Mouse (Mus musculus) lung, embryonic 15.5 days (tissue): Measurements from ENCODE around the gene Slc22a1. TPM values are rescaled to one million over a fixed set of nuclear protein-coding genes. Genes with fewer than 3 reads are reported as not detected.
A peak's percentile ranks its signal among the peaks of the same experiment; 100 is the strongest.

Experiments used
- ATAC-seq: fragments of 200-750 bp; cut with Nextera tagmentation; 2 replicates; pipeline ENCODE4 v1.8.0; 2017; ENCODE audit warnings: moderate number of reproducible peaks, borderline replicate concordance; ENCODE audit not compliant: low FRiP score, low TSS enrichment; ENCODE audit errors: extremely low read depth
- H3K27ac ChIP-seq: fragments of 300-500 bp; sonication (generic); 2 replicates; pipeline ENCODE4 v1.5.1; 2015; ENCODE audit warnings: moderate library complexity, mild to moderate bottlenecking, inconsistent platforms
- H3K27me3 ChIP-seq: fragments of 300-500 bp; sonication (generic); 2 replicates; pipeline ENCODE4 v1.6.1; 2015; ENCODE audit warnings: inconsistent platforms
- H3K36me3 ChIP-seq: fragments of 300-500 bp; sonication (generic); 2 replicates; pipeline ENCODE4 v1.6.1; 2015; ENCODE audit warnings: inconsistent platforms
- H3K4me1 ChIP-seq: fragments of 300-500 bp; sonication (generic); 2 replicates; pipeline ENCODE4 v1.6.1; 2015; ENCODE audit warnings: inconsistent platforms
- H3K4me2 ChIP-seq: fragments of 300-500 bp; sonication (generic); 2 replicates; pipeline ENCODE4 v1.6.1; 2015; ENCODE audit warnings: inconsistent platforms, mild to moderate bottlenecking, moderate library complexity
- H3K4me3 ChIP-seq: fragments of 300-500 bp; sonication (generic); 2 replicates; pipeline ENCODE4 v1.5.1; 2015; ENCODE audit warnings: mild to moderate bottlenecking, inconsistent platforms
- H3K9ac ChIP-seq: fragments of 300-500 bp; sonication (generic); 2 replicates; pipeline ENCODE4 v1.6.1; 2015; ENCODE audit warnings: inconsistent platforms
- H3K9me3 ChIP-seq: fragments of 300-500 bp; sonication (generic); 2 replicates; pipeline ENCODE4 v1.6.1; 2016; ENCODE audit warnings: inconsistent platforms
- WGBS: fragments of 180-500 bp; shearing (Covaris S2); methylation state at CpG from one replicate; pipeline ENCODE4 v1.1.7; 2015; 5-methylcytosine and 5-hydroxymethylcytosine counted together
- polyA plus RNA-seq: library from polyadenylated mRNA; unstranded; fragments of >200 nt; fragmentation: Nextera tagmentation; extraction: Ambion mirVana; gene quantifications from 2 replicates; pipeline ENCODE4 v1.2.1, GENCODE M21; 2015

Slc22a1 gene
- polyA plus RNA-seq, 1 experiment from 2014 or later = 11.1 TPM

DNA sequence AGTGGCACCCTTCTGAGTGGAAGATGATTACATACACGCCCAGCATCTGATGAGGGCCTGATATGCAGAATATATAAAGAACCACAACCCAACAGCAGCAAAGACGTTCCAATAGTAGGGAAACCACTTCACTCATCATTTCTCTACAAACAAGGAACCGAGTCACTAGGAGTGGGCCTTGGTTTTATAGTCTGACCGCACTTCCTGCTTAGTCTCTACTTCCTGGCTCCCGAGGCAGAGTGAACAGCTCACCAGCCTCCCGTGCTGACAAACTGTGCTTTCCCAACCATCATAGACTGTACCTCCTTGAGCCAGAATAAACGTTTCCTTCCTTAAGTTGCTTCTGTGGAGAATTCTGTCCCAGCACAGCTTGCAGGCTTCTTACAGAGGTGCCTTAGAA, 19.8 kb downstream of the Slc22a1 start:
- Histone ChIP-seq H3K27ac (no peak overlapping the region), H3K4me2 (no peak overlapping the region), H3K4me3 (no peak overlapping the region), H3K36me3 (no peaks in the 10 kb centered on the region), H3K9me3 (no peaks in the 10 kb centered on the region), H3K27me3 (no peaks in the 10 kb centered on the region), H3K4me1 (0 out of 2 replicates have a peak, but pooled peaks cover 2% of the 10 kb centered on the region), H3K9ac (no peak overlapping the region)
- ATAC-seq = no peak
- WGBS = 60% methylated on average over 7 of the region's 7 CpGs

DNA sequence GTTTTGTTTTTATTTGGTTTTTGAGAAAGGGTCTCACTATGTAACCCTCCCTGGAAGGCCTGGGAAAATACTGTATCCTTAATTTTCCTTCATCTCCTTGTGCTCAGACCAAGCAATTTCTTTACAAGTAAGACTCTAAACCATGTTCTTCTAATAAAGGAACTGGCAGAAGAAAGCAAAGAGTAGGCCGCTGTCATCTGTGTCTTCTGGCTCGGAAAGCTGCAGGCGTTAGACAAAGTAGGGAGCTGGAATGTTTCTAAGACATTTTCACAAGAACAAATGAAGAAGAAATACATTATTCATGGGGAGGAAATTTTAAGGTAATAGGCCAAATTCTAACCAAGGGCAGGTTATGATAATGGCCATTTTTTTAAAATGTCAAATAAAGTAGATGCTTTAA, 21.6 kb downstream of the Slc22a1 start:
- no peak overlapping the region for H3K4me3 ChIP-seq
- no peaks in the 10 kb centered on the region for H3K9me3 ChIP-seq
- H3K4me1 ChIP-seq = no peaks in the 10 kb centered on the region
- ATAC-seq = no peak
- no peak overlapping the region for H3K4me2 ChIP-seq
- no peak overlapping the region for H3K9ac ChIP-seq
- H3K27ac ChIP-seq = no peak overlapping the region
- 85% methylated on average over 3 of the region's 3 CpGs for WGBS
- no peaks in the 10 kb centered on the region for H3K36me3 ChIP-seq
- no peaks in the 10 kb centered on the region for H3K27me3 ChIP-seq

DNA sequence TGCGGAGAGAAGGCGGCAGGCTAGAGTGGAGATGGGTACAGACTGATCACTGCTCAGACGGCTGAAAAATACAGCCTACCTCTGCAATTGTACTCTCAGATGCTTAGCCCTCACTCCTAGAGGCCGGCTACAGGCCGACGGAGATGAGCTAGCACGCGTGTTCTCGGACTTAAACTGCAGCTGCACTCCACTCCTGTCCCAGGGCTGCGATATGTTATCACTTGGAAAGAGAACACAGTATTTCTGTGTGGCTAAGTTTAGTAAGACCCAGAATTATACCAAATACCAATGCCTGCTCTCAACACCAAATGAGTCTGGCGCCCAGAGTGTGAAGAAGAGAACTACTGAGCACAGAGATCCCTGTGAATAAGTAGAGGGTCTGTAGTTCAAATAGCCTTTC, 23.0 kb downstream of the Slc22a1 start:
- Histone ChIP-seq H3K9me3 (no peaks in the 10 kb centered on the region), H3K36me3 (no peaks in the 10 kb centered on the region), H3K4me3 (no peak overlapping the region), H3K27me3 (no peaks in the 10 kb centered on the region), H3K27ac (no peak overlapping the region), H3K4me1 (no peaks in the 10 kb centered on the region), H3K9ac (no peak overlapping the region), H3K4me2 (no peak overlapping the region)
- ATAC-seq = no peak
- WGBS = 84% methylated on average over 11 of the region's 11 CpGs

DNA sequence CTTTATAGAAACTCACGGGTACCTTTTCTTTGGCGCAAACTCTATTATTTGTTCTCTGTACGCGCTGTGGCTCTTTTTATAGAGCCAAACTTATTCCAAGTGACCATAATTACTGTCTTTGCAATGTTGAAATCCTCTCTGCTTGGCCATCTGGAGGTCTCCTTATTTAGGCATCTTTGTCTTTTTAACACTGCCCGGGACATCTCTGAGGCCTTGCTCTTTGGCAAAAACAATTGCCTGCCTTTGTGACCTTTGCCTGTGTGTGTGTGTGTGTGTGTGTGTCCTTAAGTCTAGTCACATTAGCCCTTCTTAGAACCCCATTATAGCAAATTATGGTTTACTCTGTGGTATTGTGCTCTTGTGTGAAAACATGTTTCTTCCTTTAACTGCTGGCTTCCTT, 30.2 kb downstream of the Slc22a1 start:
- Histone ChIP-seq H3K4me1 (no peaks in the 10 kb centered on the region), H3K9me3 (no peaks in the 10 kb centered on the region), H3K27ac (peak overlapping the region; percentile 35; the same call in 1 of the 2 replicates), H3K4me3 (no peak overlapping the region), H3K27me3 (no peaks in the 10 kb centered on the region), H3K36me3 (no peaks in the 10 kb centered on the region), H3K9ac (no peak overlapping the region), H3K4me2 (no peak overlapping the region)
- ATAC-seq = peak; percentile 47; the same call in 1 of the 2 replicates
- WGBS = 72% methylated on average over 5 of the region's 5 CpGs

DNA sequence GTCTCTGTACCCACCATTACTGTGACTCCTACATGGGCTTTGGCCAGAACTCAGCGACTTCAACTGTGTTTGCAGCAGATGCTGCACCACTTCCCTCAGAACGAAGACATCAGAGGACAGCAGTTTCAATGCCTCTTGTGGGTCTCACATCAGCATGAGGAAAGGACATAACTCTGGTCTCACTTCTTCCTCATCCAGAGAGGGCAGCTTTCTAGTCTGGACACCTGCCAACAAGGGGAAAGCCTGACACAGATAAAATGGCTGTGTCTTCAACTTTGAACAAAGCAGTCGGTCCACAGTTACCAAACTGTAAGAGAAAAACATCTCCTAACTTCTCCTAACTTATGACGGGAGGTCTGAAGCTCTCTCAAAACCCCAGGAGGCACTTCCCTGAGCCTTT, 34.5 kb downstream of the Slc22a1 start:
- Histone ChIP-seq H3K9ac (no peak overlapping the region), H3K36me3 (no peaks in the 10 kb centered on the region), H3K27me3 (no peaks in the 10 kb centered on the region), H3K27ac (0 out of 2 replicates have a peak overlapping the region, but pooled peaks have one; percentile 15), H3K4me2 (no peak overlapping the region), H3K4me3 (no peak overlapping the region), H3K4me1 (no peaks in the 10 kb centered on the region; the same call in 1 of the 2 replicates), H3K9me3 (no peaks in the 10 kb centered on the region)
- WGBS = 46% methylated on average over 4 of the region's 4 CpGs
- peak; percentile 64 for ATAC-seq

DNA sequence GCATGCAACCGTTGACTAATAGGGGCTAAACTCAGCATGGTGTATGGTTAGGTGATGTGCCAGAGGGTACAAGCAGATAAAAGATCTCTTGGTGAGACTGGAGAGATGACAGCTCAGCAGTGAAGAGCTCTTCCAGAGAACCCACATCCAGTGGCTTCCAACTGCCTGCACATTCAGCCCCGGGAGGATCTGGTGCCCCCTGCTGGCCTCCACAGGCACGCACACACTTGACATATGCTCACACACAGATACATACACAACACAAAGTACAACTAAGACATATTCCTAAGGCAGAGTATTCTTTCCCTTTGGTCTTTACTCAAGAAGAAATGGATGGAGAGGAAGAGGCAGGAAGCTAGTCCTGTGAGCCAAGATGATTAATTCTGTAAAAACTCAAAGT, 36.0 kb downstream of the Slc22a1 start:
- Histone ChIP-seq H3K4me2 (no peak overlapping the region), H3K4me3 (no peak overlapping the region), H3K36me3 (no peaks in the 10 kb centered on the region), H3K27me3 (no peaks in the 10 kb centered on the region), H3K9me3 (no peaks in the 10 kb centered on the region), H3K27ac (no peak overlapping the region), H3K9ac (no peak overlapping the region), H3K4me1 (peaks cover 5% of the 10 kb centered on the region)
- ATAC-seq = no peak
- WGBS = 85% methylated on average over 3 of the region's 3 CpGs

DNA sequence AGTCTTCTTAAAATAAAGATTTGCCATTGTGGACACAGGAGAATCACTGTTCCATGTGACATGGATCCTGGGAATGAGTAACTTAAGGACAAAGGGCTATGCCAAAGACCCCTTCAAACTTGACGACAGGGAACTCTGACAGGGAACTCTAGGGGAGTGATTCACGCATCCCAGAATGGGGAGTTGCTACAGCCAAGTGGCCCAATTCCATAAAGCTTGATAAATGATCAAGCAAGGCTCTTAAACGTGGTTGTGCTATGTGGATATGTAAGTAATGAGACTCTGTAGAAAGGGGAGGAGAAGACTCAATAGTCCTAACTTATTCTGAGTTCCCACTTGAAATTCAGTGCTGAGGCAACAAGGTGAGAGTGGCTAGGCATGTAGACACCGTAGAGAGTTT, 40.8 kb downstream of the Slc22a1 start:
- H3K9ac ChIP-seq = no peak overlapping the region
- no peak overlapping the region for H3K27ac ChIP-seq
- no peak overlapping the region for H3K4me3 ChIP-seq
- H3K36me3 ChIP-seq = no peaks in the 10 kb centered on the region
- no peak for ATAC-seq
- 37% methylated on average over 4 of the region's 4 CpGs for WGBS
- H3K27me3 ChIP-seq = no peaks in the 10 kb centered on the region
- H3K4me1 ChIP-seq = peaks cover 22% of the 10 kb centered on the region
- no peak overlapping the region for H3K4me2 ChIP-seq
- H3K9me3 ChIP-seq = no peaks in the 10 kb centered on the region

DNA sequence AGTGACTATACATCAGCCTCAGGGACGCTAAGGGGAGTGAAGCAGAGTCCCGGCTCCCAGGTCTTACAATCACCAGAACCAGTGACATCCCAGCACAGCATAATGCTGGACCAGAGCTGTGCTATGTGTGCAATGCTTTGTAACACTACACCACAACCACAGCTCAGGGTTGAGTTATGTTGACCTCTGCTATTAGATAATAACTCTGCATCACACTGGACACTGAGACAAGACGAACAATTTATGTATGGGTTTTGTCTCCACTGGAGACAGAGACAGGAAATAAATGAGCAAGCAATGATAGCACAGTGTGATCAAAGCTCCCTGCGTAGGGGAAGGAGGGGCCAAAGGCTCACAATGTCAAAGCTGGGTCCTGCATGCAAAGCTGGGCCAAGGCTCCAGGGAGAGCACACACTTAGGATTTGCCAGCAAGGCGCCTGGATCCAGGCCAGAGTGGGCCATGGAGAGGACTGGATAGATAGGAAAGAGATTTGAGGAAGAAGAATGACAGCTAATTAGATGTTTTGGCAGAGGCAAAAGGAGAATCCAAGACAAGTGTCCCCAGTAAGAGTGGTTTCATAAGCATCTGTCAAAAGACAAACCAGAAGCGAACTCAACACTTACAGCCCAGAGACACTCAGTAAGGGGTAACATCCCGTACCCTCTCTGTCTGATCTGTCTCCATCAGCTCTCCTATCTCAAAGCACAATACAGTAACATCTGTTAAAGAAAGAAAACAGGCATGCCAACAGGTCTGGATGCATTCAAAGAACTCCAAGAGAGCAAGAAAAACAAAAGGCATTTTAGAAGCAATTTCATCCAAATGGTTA, 43.6 kb downstream of the Slc22a1 start:
- Histone ChIP-seq H3K36me3 (no peaks in the 10 kb centered on the region), H3K4me2 (no peak overlapping the region), H3K9me3 (no peaks in the 10 kb centered on the region), H3K27ac (peak overlapping the region; percentile 81), H3K4me1 (peaks cover 22% of the 10 kb centered on the region), H3K27me3 (no peaks in the 10 kb centered on the region), H3K9ac (no peak overlapping the region), H3K4me3 (no peak overlapping the region)
- peak; percentile 95 for ATAC-seq
- 20% methylated on average over 7 of the region's 7 CpGs for WGBS

DNA sequence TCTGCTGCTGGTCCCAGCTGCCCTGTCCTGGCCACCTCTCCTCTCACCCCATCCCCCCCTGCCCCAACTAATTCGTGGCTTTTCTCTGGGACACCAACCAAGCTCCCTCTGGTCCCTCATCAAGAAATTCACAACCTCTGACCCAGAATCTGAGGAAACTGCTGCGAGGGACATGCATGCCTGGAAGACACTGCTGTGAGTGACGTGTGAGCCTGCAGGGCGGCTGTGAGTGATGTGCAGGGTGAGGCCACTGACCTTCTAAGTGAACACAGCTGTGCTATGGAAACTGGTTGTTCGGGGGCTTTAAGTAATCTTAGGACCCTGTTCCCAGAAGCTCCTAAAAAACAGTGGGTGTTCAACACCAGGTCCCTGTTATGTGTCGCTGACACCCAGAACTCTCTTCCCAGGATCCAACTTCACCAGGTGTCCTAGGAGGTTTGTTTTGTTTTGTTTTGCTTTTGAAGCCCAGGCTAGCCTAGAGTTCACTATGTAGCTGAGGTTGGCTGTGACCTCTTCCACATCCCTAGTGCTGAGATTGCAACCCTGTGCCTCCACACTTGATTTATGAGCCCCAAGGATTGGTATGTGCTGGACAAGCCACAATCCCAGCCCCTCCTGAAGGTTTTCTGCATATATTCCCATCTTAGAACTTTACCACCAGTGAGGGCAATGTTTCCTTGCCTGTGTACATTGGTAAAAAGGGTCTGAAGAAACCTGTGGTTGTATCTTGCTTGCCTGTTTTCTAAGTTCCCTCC, 44.5 kb downstream of the Slc22a1 start:
- Histone ChIP-seq H3K4me1 (peaks cover 22% of the 10 kb centered on the region), H3K36me3 (no peaks in the 10 kb centered on the region), H3K27me3 (no peaks in the 10 kb centered on the region), H3K4me2 (no peak overlapping the region), H3K27ac (peak overlapping the region; percentile 81), H3K9me3 (no peaks in the 10 kb centered on the region), H3K4me3 (no peak overlapping the region), H3K9ac (no peak overlapping the region)
- peak; percentile 64 for ATAC-seq
- WGBS = 30% methylated on average over 6 of the region's 6 CpGs

DNA sequence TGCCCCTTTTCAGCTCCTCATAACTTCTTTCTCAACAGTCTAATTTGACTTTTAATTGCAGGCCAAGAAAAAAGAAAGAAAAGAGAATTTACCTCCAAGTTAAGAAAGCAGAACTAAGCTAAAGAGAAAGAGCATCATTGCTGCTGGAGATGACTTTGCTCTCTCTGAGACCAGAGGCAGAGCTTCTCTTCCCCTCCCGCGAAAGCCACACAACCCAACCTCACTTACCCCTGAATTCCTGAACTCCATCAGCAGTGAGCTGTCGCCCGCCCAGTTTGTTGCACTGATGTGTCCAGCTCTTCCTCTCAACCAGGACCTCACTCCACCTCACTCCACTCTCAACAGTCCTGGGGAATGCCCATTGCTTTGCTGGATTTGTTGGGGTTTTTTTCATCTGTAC, 47.6 kb downstream of the Slc22a1 start:
- Histone ChIP-seq H3K4me3 (no peak overlapping the region), H3K4me1 (peaks cover 16% of the 10 kb centered on the region), H3K27me3 (no peaks in the 10 kb centered on the region), H3K4me2 (no peak overlapping the region), H3K9ac (no peak overlapping the region), H3K27ac (peak overlapping the region; percentile 41; the same call in 1 of the 2 replicates), H3K36me3 (no peaks in the 10 kb centered on the region), H3K9me3 (no peaks in the 10 kb centered on the region)
- ATAC-seq = no peak
- 80% methylated on average over 4 of the region's 4 CpGs for WGBS

DNA sequence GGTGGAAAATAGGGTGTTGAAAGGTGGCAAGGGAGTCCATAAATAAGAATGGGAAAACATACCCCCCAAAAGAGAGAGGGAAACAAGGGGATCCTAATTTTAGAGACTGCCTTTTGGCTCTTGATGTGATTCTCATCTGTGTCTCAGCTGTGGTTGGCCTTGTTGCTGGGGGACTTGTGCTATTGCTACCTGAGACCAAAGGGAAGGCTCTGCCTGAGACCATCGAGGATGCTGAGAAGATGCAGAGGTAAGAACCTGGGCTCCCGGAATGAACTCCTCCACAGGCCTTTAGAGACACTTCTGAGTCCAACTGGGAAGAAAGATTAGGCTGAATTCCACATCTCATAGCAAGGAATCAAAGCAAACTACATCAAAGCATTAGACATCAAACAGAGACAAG, 56.0 kb downstream of the Slc22a1 start:
- Histone ChIP-seq H3K9ac (no peak overlapping the region), H3K4me3 (no peak overlapping the region), H3K27me3 (no peaks in the 10 kb centered on the region), H3K36me3 (no peaks in the 10 kb centered on the region), H3K27ac (no peak overlapping the region), H3K4me1 (peaks cover 13% of the 10 kb centered on the region), H3K9me3 (no peaks in the 10 kb centered on the region), H3K4me2 (no peak overlapping the region)
- 73% methylated on average over 2 of the region's 2 CpGs for WGBS
- ATAC-seq = no peak

DNA sequence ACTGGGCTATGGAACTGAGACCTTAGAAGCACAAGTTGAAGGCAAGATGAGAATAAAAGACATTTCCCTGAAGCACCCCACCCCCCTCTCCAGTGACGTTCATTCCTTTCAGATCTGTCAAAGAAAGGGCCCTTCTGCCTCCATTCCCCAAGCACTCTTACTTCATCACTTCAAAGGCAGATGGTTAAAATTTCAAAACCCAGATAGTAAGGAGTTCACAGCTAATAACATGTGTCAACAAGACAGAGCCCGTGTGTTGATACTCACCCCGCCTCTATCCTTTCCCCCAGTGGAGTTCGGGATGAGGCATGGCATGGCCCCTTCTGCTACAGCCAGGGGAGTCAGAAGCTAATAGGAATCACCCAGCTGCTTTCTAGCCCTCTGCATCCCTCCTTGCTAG, 60.2 kb downstream of the Slc22a1 start:
- Histone ChIP-seq H3K36me3 (no peaks in the 10 kb centered on the region), H3K4me1 (peaks cover 13% of the 10 kb centered on the region), H3K4me2 (no peak overlapping the region), H3K27me3 (no peaks in the 10 kb centered on the region), H3K9me3 (no peaks in the 10 kb centered on the region), H3K27ac (peak overlapping the region; percentile 51; the same call in 1 of the 2 replicates), H3K9ac (no peak overlapping the region), H3K4me3 (no peak overlapping the region)
- ATAC-seq = peak; percentile 83
- WGBS = 11% methylated on average over 4 of the region's 4 CpGs
